Mouse (Mus musculus) ES-Bruce4 (cell line): ENCODE data around the gene Trap1. TPM values are rescaled to one million over a fixed set of nuclear protein-coding genes. Genes with fewer than 3 reads are reported as not detected.

ENCODE experiments used
- H3K27ac ChIP-seq: 2 replicates; pipeline ENCODE4 v1.5.1; 2012; ENCODE audit warnings: low read length, inconsistent platforms; ENCODE audit not compliant: insufficient read depth
- H3K27me3 ChIP-seq: 2 replicates; pipeline ENCODE4 v1.6.1; 2012; ENCODE audit warnings: mild to moderate bottlenecking, low read length, inconsistent platforms; ENCODE audit not compliant: control insufficient read depth, poor library complexity, insufficient read depth, severe bottlenecking
- H3K36me3 ChIP-seq: 2 replicates; pipeline ENCODE4 v1.6.1; 2012; ENCODE audit warnings: inconsistent platforms, mild to moderate bottlenecking, low read length, moderate library complexity; ENCODE audit not compliant: control insufficient read depth, poor library complexity, insufficient read depth, severe bottlenecking
- H3K4me1 ChIP-seq: one replicate; pipeline ENCODE4 v1.8.1; 2011; ENCODE audit warnings: low read length; ENCODE audit not compliant: control insufficient read depth, insufficient read depth
- H3K4me3 ChIP-seq: 2 replicates; pipeline ENCODE4 v1.5.1; 2011; ENCODE audit warnings: low read depth, mild to moderate bottlenecking, low read length
- H3K9ac ChIP-seq: 2 replicates; pipeline ENCODE4 v1.6.1; 2012; ENCODE audit warnings: low read depth, mild to moderate bottlenecking, inconsistent platforms; ENCODE audit not compliant: poor library complexity, severe bottlenecking
- H3K9me3 ChIP-seq: replicated peaks from 2 replicates; pipeline ENCODE4 v1.6.1; 2012; ENCODE audit warnings: mild to moderate bottlenecking, low read length, inconsistent platforms; ENCODE audit not compliant: control insufficient read depth, poor library complexity, insufficient read depth, severe bottlenecking
- CTCF ChIP-seq: IDR thresholded peaks from one replicate; pipeline ENCODE4 v1.8.1; 2011; ENCODE audit warnings: low read depth, low read length
- EP300 ChIP-seq: IDR thresholded peaks from 2 replicates; pipeline ENCODE4 v1.6.1; 2011; ENCODE audit warnings: low read depth, low read length; ENCODE audit not compliant: insufficient read depth
- POLR2A ChIP-seq: IDR thresholded peaks from one replicate; pipeline ENCODE4 v1.8.1; 2011; ENCODE audit warnings: low read length; ENCODE audit not compliant: insufficient read depth
- polyA plus RNA-seq: library from polyadenylated mRNA; stranded (reverse); fragments of >200 nt; gene quantifications from 2 replicates; pipeline ENCODE4 v1.2.4, GENCODE M21; 2011; ENCODE audit warnings: low read depth; ENCODE audit not compliant: missing spikeins, insufficient read depth, insufficient read length

Gene Trap1
- polyA plus RNA-seq, 1 experiment, result 104 TPM

DNA sequence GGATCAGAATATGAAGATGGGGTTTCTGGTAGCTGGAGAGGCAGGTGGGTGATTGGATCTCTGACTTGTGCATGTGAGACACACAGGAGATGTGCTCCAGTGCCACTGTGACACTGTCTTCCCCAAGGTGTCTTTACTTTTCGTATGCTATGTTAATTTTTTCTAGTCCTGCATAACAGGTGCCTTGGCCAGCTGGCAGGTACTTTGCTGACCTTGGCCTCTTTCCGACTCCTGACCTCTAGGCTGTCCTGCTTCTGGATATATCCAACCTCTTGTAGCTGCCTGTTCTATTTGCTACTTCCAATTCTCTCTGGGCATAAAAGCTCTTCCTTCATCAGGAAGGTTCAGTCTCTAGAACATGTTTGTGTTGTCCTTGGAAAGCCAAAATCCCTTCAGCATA, 42.1 kb downstream of the Trap1 start:
- Histone ChIP-seq H3K4me1 (no peaks in the 10 kb centered on the region), H3K9ac (no peak overlapping the region), H3K4me3 (no peak overlapping the region), H3K36me3 (peaks cover 15% of the 10 kb centered on the region), H3K27ac (no peak overlapping the region), H3K9me3 (no peaks in the 10 kb centered on the region), H3K27me3 (no peaks in the 10 kb centered on the region)
- no peak for TF ChIP-seq CTCF
- TF ChIP-seq EP300, result no peak
- no peak for TF ChIP-seq POLR2A

DNA sequence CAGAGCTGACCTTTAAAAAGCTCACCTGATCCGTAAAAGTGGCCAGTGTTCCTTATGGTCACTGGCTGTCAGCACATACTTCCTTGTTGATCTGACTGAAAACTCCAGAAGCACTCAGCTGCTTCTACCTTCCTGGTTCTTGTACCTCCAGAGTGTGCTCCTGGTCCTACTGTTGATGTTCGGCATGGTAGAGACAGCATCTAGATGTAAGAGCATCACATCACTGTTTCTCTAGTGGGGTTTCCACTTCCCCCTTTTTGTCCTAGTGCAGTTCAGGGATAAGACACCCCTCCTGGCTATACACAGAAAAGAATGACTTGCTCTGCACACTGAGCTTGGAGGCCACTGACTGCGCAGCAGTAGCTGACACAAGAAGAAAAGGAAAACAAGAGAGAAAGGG, 43.2 kb downstream of the Trap1 start:
- H3K36me3 ChIP-seq, result peaks cover 8% of the 10 kb centered on the region
- no peak overlapping the region for H3K27ac ChIP-seq
- H3K27me3 ChIP-seq, result no peaks in the 10 kb centered on the region
- H3K9ac ChIP-seq, result no peak overlapping the region
- no peaks in the 10 kb centered on the region for H3K9me3 ChIP-seq
- TF ChIP-seq EP300 (no peak), CTCF (no peak), POLR2A (no peak)
- no peaks in the 10 kb centered on the region for H3K4me1 ChIP-seq
- H3K4me3 ChIP-seq, result no peak overlapping the region

DNA sequence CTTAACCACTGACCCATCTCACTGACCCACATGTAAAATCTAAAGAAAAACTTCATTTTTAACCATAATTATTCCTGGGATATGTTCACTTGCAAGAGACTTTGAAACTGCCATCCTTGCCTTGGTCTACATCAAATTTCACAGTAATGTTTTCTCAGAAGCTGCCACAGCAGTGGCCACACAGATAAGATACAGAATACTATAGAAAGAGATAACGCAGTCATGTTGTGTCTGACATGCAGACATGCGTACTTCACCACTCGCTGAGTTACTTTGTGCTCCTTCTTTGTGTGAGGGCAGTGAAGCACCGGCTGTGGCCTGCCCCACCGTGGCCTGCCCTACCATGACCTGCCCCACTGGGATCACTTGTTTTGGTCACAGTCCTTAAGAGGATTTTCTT, 43.7 kb downstream of the Trap1 start:
- no peak overlapping the region for H3K9ac ChIP-seq
- no peaks in the 10 kb centered on the region for H3K27me3 ChIP-seq
- TF ChIP-seq POLR2A (no peak), EP300 (no peak), CTCF (no peak)
- H3K9me3 ChIP-seq, result no peaks in the 10 kb centered on the region
- no peaks in the 10 kb centered on the region for H3K4me1 ChIP-seq
- H3K27ac ChIP-seq, result no peak overlapping the region
- no peak overlapping the region for H3K4me3 ChIP-seq
- H3K36me3 ChIP-seq, result peaks cover 4% of the 10 kb centered on the region; the same call in 1 of the 2 replicates

DNA sequence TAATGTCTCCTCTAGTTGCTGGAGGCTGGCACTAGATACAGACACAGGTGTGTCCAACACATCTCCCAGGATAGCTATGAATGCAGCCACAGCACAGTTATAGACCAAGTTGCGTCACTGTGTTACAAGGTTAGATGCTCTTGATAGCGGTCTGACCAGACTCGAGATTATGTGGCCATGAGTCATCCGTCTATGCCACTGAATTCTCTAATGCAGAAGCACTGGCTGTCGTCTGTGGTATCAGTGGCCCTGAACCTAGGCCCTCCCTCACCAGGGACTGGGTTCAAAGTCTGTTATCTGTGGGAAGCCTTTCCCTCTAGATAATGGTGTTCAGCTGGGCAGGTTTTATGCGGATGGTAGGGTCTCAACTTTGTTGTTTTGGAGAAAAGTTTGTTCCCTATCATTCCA, 45.3 kb downstream of the Trap1 start:
- no peak overlapping the region for H3K9ac ChIP-seq
- no peaks in the 10 kb centered on the region for H3K27me3 ChIP-seq
- TF ChIP-seq CTCF, result no peak
- no peak for TF ChIP-seq EP300
- TF ChIP-seq POLR2A, result no peak
- H3K27ac ChIP-seq, result 0 out of 2 replicates have a peak overlapping the region, but pooled peaks have one; percentile 2
- H3K4me1 ChIP-seq, result no peaks in the 10 kb centered on the region
- no peaks in the 10 kb centered on the region for H3K9me3 ChIP-seq
- no peaks in the 10 kb centered on the region for H3K36me3 ChIP-seq
- H3K4me3 ChIP-seq, result no peak overlapping the region

DNA sequence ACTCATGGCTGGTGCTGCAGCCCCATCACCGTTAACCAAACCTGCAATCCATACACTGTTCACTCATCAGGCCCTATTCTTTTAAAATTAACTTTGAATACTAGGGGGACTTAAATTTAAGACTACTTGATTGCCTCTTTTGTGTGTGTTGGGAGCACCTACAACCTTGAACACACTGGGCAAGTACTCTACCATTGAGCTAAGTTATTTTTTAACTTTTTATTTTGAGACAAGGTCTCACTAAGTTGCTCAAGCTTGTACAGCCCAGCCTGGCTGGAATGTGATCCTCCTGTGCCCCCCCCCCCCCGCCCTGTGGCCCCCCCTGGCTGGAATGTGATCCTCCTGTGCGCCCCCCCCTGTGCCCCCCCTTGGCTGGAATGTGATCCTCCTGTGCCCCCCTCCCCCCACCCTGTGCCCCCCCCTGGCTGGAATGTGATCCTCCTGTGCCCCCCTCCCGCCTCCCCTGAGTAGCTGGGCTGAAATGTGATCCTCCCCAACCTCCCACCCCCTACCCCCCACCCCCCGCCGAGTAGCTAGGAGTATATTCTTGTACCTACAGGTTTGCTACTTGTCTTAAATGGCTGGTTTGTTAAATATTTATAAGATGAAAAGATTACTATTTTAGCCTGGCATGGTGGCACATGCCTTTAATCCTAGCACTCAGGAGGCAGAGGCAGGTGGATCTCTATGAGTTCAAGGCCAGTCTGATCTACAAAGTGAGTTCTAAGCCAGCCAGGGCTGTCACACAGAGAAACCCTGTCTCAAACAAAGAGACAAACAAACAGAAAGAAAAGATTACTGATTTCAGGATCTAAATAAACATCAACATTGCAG, 46.0 kb downstream of the Trap1 start:
- no peaks in the 10 kb centered on the region for H3K27me3 ChIP-seq
- no peak for TF ChIP-seq POLR2A
- TF ChIP-seq CTCF, result no peak
- TF ChIP-seq EP300, result no peak
- H3K9me3 ChIP-seq, result no peaks in the 10 kb centered on the region
- H3K4me1 ChIP-seq, result no peaks in the 10 kb centered on the region
- H3K36me3 ChIP-seq, result no peaks in the 10 kb centered on the region
- H3K4me3 ChIP-seq, result no peak overlapping the region
- H3K9ac ChIP-seq, result no peak overlapping the region
- H3K27ac ChIP-seq, result 0 out of 2 replicates have a peak overlapping the region, but pooled peaks have one; percentile 2

- Histone ChIP-seq H3K4me1 (no peaks in the 10 kb centered on the region), H3K36me3 (no peaks in the 10 kb centered on the region), H3K27me3 (no peaks in the 10 kb centered on the region), H3K27ac (no peak overlapping the region), H3K9me3 (no peaks in the 10 kb centered on the region), H3K9ac (no peak overlapping the region), H3K4me3 (no peak overlapping the region)
- TF ChIP-seq EP300, result no peak
- no peak for TF ChIP-seq POLR2A
- TF ChIP-seq CTCF, result no peak
These were observed 47.1 kb downstream of the Trap1 start for GRCm38 (mm10) chr16:4030501-4030900.
